Mouse (Mus musculus) lung, embryonic 14.5 days (tissue): ENCODE measurements at regions not wholly inside any gene's neighbourhood (a gene's known extent, or its start where the extent isn't known, plus 50 kb on each side); places are given as distances from the start of the nearest gene placed in this dataset.

Source experiments
- ATAC-seq: fragments of 200-750 bp; cut with Nextera tagmentation; 2 replicates; pipeline ENCODE4 v1.8.0; 2017; ENCODE audit warnings: mild to moderate bottlenecking, moderate TSS enrichment, moderate library complexity; ENCODE audit not compliant: insufficient read depth
- DNase-seq: peaks from one replicate; pipeline ENCODE4 v3.0.0-alpha.2; 2015
- H3K27ac ChIP-seq: fragments of 300-500 bp; sonication (generic); 2 replicates; pipeline ENCODE4 v1.5.1; 2014; ENCODE audit warnings: low read depth, mild to moderate bottlenecking, moderate library complexity
- H3K27me3 ChIP-seq: fragments of 300-500 bp; sonication (generic); 2 replicates; pipeline ENCODE4 v1.6.1; 2014; ENCODE audit warnings: low read length, control low read depth; ENCODE audit not compliant: insufficient read depth
- H3K36me3 ChIP-seq: fragments of 300-500 bp; sonication (generic); 2 replicates; pipeline ENCODE4 v1.6.1; 2014; ENCODE audit warnings: control low read depth; ENCODE audit not compliant: insufficient read depth
- H3K4me1 ChIP-seq: fragments of 300-500 bp; sonication (generic); 2 replicates; pipeline ENCODE4 v1.6.1; 2014; ENCODE audit warnings: antibody characterized with exemption, control low read depth; ENCODE audit not compliant: insufficient read depth
- H3K4me2 ChIP-seq: fragments of 300-500 bp; sonication (generic); 2 replicates; pipeline ENCODE4 v1.6.1; 2014; ENCODE audit warnings: mild to moderate bottlenecking
- H3K4me3 ChIP-seq: fragments of 300-500 bp; sonication (generic); 2 replicates; pipeline ENCODE4 v1.5.1; 2014; ENCODE audit warnings: low read depth, low read length
- H3K9ac ChIP-seq: fragments of 300-500 bp; sonication (generic); 2 replicates; pipeline ENCODE4 v1.6.1; 2014
- H3K9me3 ChIP-seq: fragments of 300-500 bp; sonication (generic); 2 replicates; pipeline ENCODE4 v1.6.1; 2016; ENCODE audit warnings: low read depth, low read length, control low read depth
- CTCF ChIP-seq: IDR thresholded peaks from 2 replicates; pipeline ENCODE4 v1.5.1; 2016; ENCODE audit warnings: antibody characterized with exemption, low read depth
- WGBS: fragments of 180-500 bp; shearing (Covaris S2); extraction: QIAGEN DNeasy Blood & Tissue Kit; methylation state at CpG from one replicate; pipeline ENCODE4 v1.1.7; 2014; 5-methylcytosine and 5-hydroxymethylcytosine counted together

DNA sequence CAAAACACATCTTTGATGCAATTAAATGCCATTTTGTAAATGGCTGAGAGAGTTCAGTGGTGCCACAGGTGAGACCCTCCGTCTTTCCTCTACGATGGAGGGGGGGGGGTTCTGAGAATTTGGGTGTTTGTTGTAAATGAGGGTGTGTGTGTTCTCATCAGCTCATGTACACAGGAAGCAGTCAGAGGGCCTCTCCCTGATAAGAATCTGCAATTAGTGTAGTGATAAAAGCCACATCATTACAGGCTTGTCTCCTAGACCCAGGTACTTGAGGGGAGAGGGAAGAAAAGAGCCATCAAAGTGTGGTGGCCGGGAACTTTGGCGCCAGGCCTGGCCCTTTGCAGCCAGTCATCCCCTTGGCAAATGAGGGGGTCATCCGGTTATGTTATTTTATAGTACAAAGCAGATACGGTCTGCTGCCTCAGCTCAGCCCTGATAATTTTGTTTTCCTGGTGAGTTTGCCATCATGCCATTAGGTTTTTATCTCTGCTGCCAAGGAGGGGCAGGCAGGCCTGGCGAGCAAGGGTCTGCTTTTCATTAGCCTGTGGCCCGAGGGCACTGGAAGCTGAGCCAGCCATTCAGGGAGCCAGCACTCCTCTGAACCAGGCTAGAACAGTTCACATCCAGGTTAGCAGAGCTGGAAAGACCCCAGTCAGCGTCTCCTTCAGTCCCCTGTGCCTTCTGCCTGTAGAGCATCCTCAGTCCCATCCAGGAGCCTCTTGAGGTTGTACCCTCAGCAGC is 59.7 kb downstream of the H2al1j start:
- TF ChIP-seq CTCF, result no peak
- Histone ChIP-seq H3K27me3 (no peaks in the 10 kb centered on the region), H3K27ac (no peak overlapping the region), H3K9ac (no peak overlapping the region), H3K4me1 (no peaks in the 10 kb centered on the region), H3K9me3 (no peaks in the 10 kb centered on the region), H3K4me3 (no peak overlapping the region), H3K4me2 (no peak overlapping the region), H3K36me3 (no peaks in the 10 kb centered on the region)
- WGBS, result 53% methylated on average over 9 of the region's 9 CpGs
- DNase-seq, result no peak
- no peak for ATAC-seq

DNA sequence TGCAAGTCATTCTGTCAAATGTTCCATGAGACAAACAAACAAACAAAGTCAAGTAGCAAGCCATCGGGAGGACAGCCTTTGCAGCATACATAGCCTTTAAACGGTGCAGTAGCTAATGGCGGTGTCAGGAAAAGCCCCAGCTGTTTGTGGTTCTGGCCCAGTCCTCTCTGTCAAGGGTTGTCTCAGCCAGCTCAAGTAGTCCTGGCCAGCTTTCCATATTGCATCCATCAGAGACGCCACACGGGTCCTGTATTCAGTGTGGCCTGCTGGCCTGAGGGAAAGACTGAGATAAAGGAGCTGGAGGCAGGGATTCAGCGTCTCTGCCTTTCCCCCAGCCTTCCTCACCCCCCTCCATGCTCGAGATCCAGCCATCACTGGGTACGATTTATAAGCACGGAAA is 61.2 kb downstream of the H2al1j start:
- no peak overlapping the region for H3K27ac ChIP-seq
- TF ChIP-seq CTCF, result no peak
- H3K27me3 ChIP-seq, result no peaks in the 10 kb centered on the region
- H3K9me3 ChIP-seq, result no peaks in the 10 kb centered on the region
- peak; percentile 89 for DNase-seq
- no peak overlapping the region for H3K9ac ChIP-seq
- H3K4me1 ChIP-seq, result no peaks in the 10 kb centered on the region
- peak; percentile 98 for ATAC-seq
- WGBS, result 41% methylated on average over 9 of the region's 9 CpGs
- H3K36me3 ChIP-seq, result no peaks in the 10 kb centered on the region
- H3K4me2 ChIP-seq, result no peak overlapping the region
- no peak overlapping the region for H3K4me3 ChIP-seq

DNA sequence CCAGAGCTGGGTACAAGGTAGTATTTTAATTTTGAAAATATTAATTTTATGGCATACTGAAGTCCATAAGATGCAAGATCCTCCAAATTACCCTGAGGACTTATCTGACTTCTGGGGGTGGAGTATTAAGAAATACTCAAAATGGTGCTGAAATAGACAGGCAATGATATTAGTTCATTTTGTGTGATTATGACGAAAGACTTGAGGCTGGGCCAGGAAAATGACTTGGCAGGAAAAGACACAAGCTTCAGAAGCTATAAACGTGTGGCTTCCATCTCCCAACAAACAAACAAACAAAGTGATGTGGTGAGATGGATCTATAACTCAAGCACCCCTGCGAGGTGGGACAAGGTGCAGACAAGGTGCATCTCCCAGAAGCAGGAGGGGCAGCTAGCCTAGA is 72.8 kb downstream of the H2al1j start:
- H3K4me3 ChIP-seq, result no peak overlapping the region
- H3K36me3 ChIP-seq, result no peaks in the 10 kb centered on the region
- 70% methylated on average over 3 of the region's 3 CpGs for WGBS
- no peak for TF ChIP-seq CTCF
- DNase-seq (no peak), ATAC-seq (no peak)
- H3K9me3 ChIP-seq, result no peaks in the 10 kb centered on the region; the same call in 1 of the 2 replicates
- H3K9ac ChIP-seq, result no peak overlapping the region
- no peak overlapping the region for H3K4me2 ChIP-seq
- no peak overlapping the region for H3K27ac ChIP-seq
- H3K27me3 ChIP-seq, result no peaks in the 10 kb centered on the region
- no peaks in the 10 kb centered on the region for H3K4me1 ChIP-seq

DNA sequence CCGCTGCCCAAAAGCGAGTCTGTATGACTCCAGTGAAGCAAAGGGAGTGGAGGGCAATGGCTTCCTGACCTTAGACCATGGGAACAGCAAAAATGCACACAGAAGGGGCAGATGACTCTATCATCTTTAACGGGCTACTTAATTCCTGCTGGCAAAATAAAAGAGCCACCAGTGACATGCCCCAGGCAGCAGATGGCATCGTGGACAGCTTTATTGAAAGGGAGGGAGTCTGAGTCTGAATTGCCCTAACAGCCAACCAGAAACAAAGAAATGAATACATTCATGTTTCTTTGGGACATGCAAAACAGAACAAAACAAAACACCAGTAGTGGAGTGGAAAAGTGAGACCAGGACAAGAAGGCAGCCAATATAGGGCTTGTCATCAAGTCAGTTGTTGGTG is 76.7 kb downstream of the H2al1j start:
- H3K9me3 ChIP-seq, result no peaks in the 10 kb centered on the region; the same call in 1 of the 2 replicates
- no peak overlapping the region for H3K27ac ChIP-seq
- H3K4me2 ChIP-seq, result no peak overlapping the region
- no peak overlapping the region for H3K9ac ChIP-seq
- 69% methylated on average over 4 of the region's 4 CpGs for WGBS
- DNase-seq (no peak), ATAC-seq (no peak)
- H3K27me3 ChIP-seq, result no peaks in the 10 kb centered on the region
- no peaks in the 10 kb centered on the region for H3K4me1 ChIP-seq
- H3K36me3 ChIP-seq, result no peaks in the 10 kb centered on the region
- 0 out of 2 replicates have a peak, but pooled peaks have one; percentile 14 for TF ChIP-seq CTCF
- no peak overlapping the region for H3K4me3 ChIP-seq

DNA sequence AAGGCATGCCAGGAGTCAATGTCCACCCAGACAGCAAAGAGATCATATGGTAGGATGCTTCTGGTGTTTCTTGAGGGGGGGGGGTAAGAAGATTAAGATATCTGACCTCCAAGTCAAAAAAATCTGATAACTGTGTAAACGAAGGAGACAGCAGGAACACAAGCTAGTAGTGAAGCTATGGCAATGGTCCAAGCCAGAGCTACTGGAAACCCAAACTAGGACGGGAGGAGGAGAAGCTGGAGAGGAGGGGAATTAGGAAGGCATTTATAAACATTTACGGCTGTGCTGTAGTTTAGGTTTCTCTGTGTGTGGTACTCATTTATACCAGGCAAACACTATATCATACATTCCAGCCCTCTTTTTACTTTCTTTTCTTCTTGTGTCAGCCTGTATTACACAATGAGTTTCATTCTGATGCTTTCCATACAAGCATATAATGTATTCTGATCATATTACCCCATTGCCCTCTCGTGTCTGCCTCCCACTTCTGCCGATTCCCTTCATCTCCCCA is 84.7 kb downstream of the H2al1j start:
- Histone ChIP-seq H3K4me2 (no peak overlapping the region), H3K4me1 (peaks cover 7% of the 10 kb centered on the region), H3K9ac (no peak overlapping the region), H3K4me3 (no peak overlapping the region), H3K9me3 (no peaks in the 10 kb centered on the region), H3K27ac (peak overlapping the region; percentile 13; the same call in 1 of the 2 replicates), H3K36me3 (no peaks in the 10 kb centered on the region), H3K27me3 (no peaks in the 10 kb centered on the region)
- DNase-seq, result peak; percentile 87
- WGBS, result 33% methylated on average over 5 of the region's 5 CpGs
- peak; percentile 81 for ATAC-seq
- TF ChIP-seq CTCF, result no peak

DNA sequence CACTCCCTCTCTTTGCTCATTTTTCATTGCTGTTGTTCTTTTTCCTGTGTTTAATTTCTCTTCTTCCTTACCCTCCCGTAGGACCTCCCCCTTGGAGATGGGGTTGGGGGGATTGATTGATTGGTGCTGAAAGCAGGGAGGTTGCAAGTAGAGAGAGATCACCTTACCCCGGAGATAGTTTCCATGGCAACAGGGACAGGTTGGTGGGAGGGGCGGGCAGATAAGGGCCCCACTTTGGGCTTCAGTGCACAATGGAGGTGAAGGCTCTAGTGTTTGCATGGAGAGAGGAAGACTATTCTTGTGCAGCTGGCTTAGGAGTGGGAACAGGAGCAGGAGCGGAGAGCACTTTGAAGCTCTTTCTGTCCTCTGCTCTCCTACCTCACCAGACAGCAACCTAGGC is 88.0 kb downstream of the H2al1j start:
- Histone ChIP-seq H3K27ac (no peak overlapping the region), H3K27me3 (no peaks in the 10 kb centered on the region), H3K4me1 (peaks cover 10% of the 10 kb centered on the region), H3K9ac (no peak overlapping the region), H3K4me3 (no peak overlapping the region), H3K4me2 (no peak overlapping the region), H3K36me3 (no peaks in the 10 kb centered on the region), H3K9me3 (no peaks in the 10 kb centered on the region)
- DNase-seq (peak; percentile 25), ATAC-seq (no peak)
- 33% methylated on average over 4 of the region's 4 CpGs for WGBS
- TF ChIP-seq CTCF, result no peak

DNA sequence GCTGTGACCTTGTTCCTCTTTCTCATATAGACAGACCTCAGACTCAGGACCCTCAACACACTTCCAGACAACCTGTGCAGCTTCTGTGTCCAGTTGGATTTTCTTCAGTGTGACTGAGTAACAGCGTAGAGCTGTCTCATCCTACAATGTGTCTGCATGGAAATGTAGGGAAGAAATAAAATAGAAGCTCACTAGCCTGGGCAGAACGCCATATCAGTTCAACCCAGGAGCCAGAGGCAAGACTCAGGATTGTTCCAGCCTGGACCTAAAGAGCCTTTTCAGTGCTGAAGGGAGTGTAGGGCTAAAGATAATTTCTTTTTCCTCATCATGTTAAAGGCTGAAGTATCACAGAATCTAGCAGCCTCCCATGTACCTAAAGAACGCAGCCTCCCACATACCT is 88.9 kb downstream of the H2al1j start:
- Histone ChIP-seq H3K9ac (no peak overlapping the region), H3K36me3 (no peaks in the 10 kb centered on the region), H3K4me1 (peaks cover 10% of the 10 kb centered on the region), H3K4me2 (no peak overlapping the region), H3K4me3 (no peak overlapping the region), H3K27me3 (no peaks in the 10 kb centered on the region), H3K27ac (no peak overlapping the region), H3K9me3 (no peaks in the 10 kb centered on the region)
- WGBS, result 75% methylated on average over 3 of the region's 3 CpGs
- DNase-seq, result peak; percentile 8
- TF ChIP-seq CTCF, result no peak
- ATAC-seq, result no peak
